Mouse (Mus musculus) liver, adult (tissue): ENCODE measurements around the gene Ntm.

Experiments
- GATA4 ChIP-seq: IDR thresholded peaks from 2 replicates; pipeline ENCODE4 v1.6.1; 2014; ENCODE audit warnings: mild to moderate bottlenecking, low read length; ENCODE audit not compliant: insufficient replicate concordance

The Ntm gene

GRCm38 (mm10) chr9:29183011-29183410 is 779.9 kb downstream of the Ntm start:
- no peak for TF ChIP-seq GATA4

- no peak for TF ChIP-seq GATA4
Observed at GRCm38 (mm10) chr9:29181661-29182060, 781.3 kb downstream of the Ntm start.

GRCm38 (mm10) chr9:29165731-29166130 is 797.2 kb downstream of the Ntm start:
- TF ChIP-seq GATA4 = no peak

- TF ChIP-seq GATA4 = no peak
Observed at GRCm38 (mm10) chr9:29161059-29161642, 801.8 kb downstream of the Ntm start.

- TF ChIP-seq GATA4 = no peak
Observed at GRCm38 (mm10) chr9:29145901-29146300, 817.0 kb downstream of the Ntm start.

GRCm38 (mm10) chr9:29136039-29136438 is 826.9 kb downstream of the Ntm start:
- TF ChIP-seq GATA4 = no peak

GRCm38 (mm10) chr9:29130717-29131292 is 832.1 kb downstream of the Ntm start:
- no peak for TF ChIP-seq GATA4

GRCm38 (mm10) chr9:29130316-29130715 is 832.6 kb downstream of the Ntm start:
- no peak for TF ChIP-seq GATA4

- no peak for TF ChIP-seq GATA4
Observed at GRCm38 (mm10) chr9:29128416-29128815, 834.5 kb downstream of the Ntm start.

GRCm38 (mm10) chr9:29124455-29124854 is 838.5 kb downstream of the Ntm start:
- TF ChIP-seq GATA4 = no peak

- TF ChIP-seq GATA4 = no peak
Observed at GRCm38 (mm10) chr9:29123828-29124227, 839.1 kb downstream of the Ntm start.

GRCm38 (mm10) chr9:29117561-29118112 is 845.3 kb downstream of the Ntm start:
- TF ChIP-seq GATA4 = no peak

- TF ChIP-seq GATA4 = no peak
Observed at GRCm38 (mm10) chr9:29115337-29115736, 847.6 kb downstream of the Ntm start.

- TF ChIP-seq GATA4 = no peak
Observed at GRCm38 (mm10) chr9:29106771-29107170, 856.2 kb downstream of the Ntm start.

- TF ChIP-seq GATA4 = no peak
Observed at GRCm38 (mm10) chr9:29104442-29104841, 858.5 kb downstream of the Ntm start.

GRCm38 (mm10) chr9:29103993-29104392 is 858.9 kb downstream of the Ntm start:
- no peak for TF ChIP-seq GATA4

GRCm38 (mm10) chr9:29100624-29101023 is 862.3 kb downstream of the Ntm start:
- TF ChIP-seq GATA4 = no peak

GRCm38 (mm10) chr9:29092443-29092842 is 870.5 kb downstream of the Ntm start:
- TF ChIP-seq GATA4 = no peak

GRCm38 (mm10) chr9:29088657-29089056 is 874.3 kb downstream of the Ntm start:
- no peak for TF ChIP-seq GATA4
